Mouse (Mus musculus): ENCODE results near the gene Efna2.
A peak's percentile ranks its signal among the peaks of the same experiment; 100 is the strongest.

DNA sequence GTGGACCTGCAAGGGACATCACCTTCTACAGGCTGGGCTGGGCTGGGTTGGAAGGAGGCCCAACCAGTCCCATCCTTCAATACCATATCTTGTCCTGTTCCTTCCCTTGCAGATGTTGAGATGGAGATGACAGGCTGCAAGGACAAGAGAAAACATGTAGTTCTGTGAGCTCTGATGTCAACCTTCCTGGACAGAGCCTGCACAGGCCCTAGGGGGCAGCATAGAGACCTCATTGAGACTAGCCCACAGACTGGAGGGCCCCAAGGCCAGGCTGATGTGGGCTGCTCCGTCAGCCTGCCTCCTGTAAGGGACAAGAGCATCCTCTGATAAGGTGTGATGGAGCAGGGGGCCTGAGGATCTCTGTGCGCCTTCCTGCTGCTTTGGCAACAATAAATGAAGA lies 4.6 kb upstream of the Efna2 start:
- TF ChIP-seq CTCF (IDR thresholded peaks at IDR 0.05; ENCODE audit: low read depth) = peak; percentile 72
- no peak for TF ChIP-seq EP300 (optimal IDR thresholded peaks at IDR 0.05)

Measured in stomach, postnatal 0 days (tissue).